Mouse (Mus musculus) E14TG2a.4 (cell line): ENCODE measurements around the gene Olfr1396.

Experiments used
- CTCF ChIP-seq: conservative IDR thresholded peaks from 2 replicates; pipeline ENCODE4 v1.5.1; 2014; ENCODE audit warnings: low read length
- NANOG ChIP-seq: IDR thresholded peaks from 2 replicates; pipeline ENCODE4 v1.6.1; 2014; ENCODE audit warnings: borderline replicate concordance, low read length, mixed read lengths
- POU5F1 ChIP-seq: IDR thresholded peaks from 2 replicates; pipeline ENCODE4 v1.6.1; 2014; ENCODE audit warnings: low read length, borderline replicate concordance

DNA sequence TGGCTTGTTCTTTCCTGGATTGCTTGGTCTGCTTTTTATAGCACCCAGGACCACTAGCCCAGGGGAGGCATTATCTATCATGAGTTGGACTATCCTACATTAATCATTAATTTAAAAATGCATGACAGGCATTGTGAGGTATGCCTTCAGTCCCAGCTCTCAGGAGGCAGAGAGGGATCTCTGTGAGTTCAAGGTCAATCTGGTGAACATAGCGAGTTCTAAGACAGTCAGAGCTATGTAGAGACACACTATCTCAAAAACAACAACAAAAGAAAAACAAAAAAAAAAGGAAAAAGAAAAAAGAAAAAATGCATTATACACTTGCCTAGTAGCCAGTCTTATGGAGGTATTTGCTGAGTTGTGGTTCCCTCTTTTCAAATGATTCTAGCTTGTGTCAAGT is 30.3 kb downstream of the Olfr1396 start:
- TF ChIP-seq CTCF: no peak
- TF ChIP-seq POU5F1: no peak
- TF ChIP-seq NANOG: no peak
